Mouse (Mus musculus) erythroblast, embryonic 14.5 days (primary cell): ENCODE results near the gene Iqsec2. TPM values are rescaled to one million over a fixed set of nuclear protein-coding genes. Genes with fewer than 3 reads are reported as not detected.

Source experiments
- H3K27me3 ChIP-seq: 2 replicates; pipeline ENCODE4 v1.6.1; 2012; ENCODE audit warnings: inconsistent platforms; ENCODE audit not compliant: control insufficient read depth
- H3K36me3 ChIP-seq: 2 replicates; pipeline ENCODE4 v1.6.1; 2012; ENCODE audit warnings: mild to moderate bottlenecking, inconsistent platforms; ENCODE audit not compliant: control insufficient read depth
- H3K4me1 ChIP-seq: 2 replicates; pipeline ENCODE4 v1.6.1; 2012; ENCODE audit warnings: inconsistent platforms; ENCODE audit not compliant: control insufficient read depth
- H3K4me3 ChIP-seq: replicated peaks from 2 replicates; pipeline ENCODE3; 2012; ENCODE audit warnings: moderate library complexity, mild to moderate bottlenecking, inconsistent platforms
- H3K9me3 ChIP-seq: 2 replicates; pipeline ENCODE4 v1.6.1; 2012; ENCODE audit warnings: low read length, inconsistent platforms, mixed read lengths; ENCODE audit not compliant: control insufficient read depth
- GATA1 ChIP-seq: IDR thresholded peaks from 2 replicates; pipeline ENCODE4 v1.6.1; 2012; ENCODE audit warnings: low read length, inconsistent platforms, mixed read lengths
- TAL1 ChIP-seq: IDR thresholded peaks from 3 replicates; pipeline ENCODE4 v1.6.1; 2012; ENCODE audit warnings: low read length, inconsistent platforms, mixed read lengths
- polyA plus RNA-seq: library from polyadenylated mRNA; stranded (reverse); fragments of >175 nt; gene quantifications from 2 replicates; pipeline ENCODE4 v1.2.3, GENCODE M21; 2012

Iqsec2 gene
- polyA plus RNA-seq, 1 experiment = 0.01 TPM

DNA sequence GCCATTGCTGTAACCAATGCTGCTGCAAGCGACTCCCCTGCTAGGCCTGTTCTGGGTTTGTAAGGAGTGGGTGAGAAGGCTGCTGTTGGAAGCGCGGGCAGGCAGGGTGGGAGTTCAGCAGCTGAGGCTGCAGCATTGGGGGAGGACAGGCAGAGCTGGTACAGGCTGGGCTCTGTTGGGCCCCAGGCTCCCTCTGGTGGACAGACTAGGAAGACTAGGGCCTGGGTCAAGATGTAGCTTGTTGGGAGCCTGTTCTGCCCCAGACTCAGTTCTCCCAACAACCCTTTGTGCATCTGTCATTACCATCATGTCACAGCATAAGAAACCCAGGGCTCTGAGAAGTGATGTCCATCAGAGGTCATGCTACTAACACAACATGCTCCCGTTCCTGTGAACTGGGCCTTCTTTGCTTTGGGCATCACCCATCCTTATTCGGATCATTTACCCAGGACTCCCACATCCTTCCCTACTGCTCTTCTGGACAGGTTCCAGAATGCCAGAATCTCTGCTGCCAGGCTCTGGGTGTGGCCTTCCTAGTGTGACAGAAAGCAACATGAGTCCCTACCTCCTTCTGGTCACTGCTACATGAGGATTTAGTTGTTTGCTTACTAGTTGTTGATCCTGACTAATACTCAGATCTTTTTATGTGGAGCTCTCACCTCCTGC, 3.5 kb downstream of the Iqsec2 start:
- TF ChIP-seq GATA1 (no peak), TAL1 (no peak)
- Histone ChIP-seq H3K27me3 (peaks cover 55% of the 10 kb centered on the region), H3K9me3 (peaks cover 4% of the 10 kb centered on the region; the same call in 1 of the 2 replicates), H3K36me3 (no peaks in the 10 kb centered on the region), H3K4me3 (no peak overlapping the region), H3K4me1 (no peaks in the 10 kb centered on the region)

GRCm38 (mm10) chrX:152148706-152149105, 4.6 kb downstream of the Iqsec2 start:
- Histone ChIP-seq H3K9me3 (peaks cover 4% of the 10 kb centered on the region; the same call in 1 of the 2 replicates), H3K4me3 (no peak overlapping the region), H3K4me1 (no peaks in the 10 kb centered on the region), H3K27me3 (peaks cover 44% of the 10 kb centered on the region), H3K36me3 (no peaks in the 10 kb centered on the region)
- no peak for TF ChIP-seq TAL1
- TF ChIP-seq GATA1 = no peak

DNA sequence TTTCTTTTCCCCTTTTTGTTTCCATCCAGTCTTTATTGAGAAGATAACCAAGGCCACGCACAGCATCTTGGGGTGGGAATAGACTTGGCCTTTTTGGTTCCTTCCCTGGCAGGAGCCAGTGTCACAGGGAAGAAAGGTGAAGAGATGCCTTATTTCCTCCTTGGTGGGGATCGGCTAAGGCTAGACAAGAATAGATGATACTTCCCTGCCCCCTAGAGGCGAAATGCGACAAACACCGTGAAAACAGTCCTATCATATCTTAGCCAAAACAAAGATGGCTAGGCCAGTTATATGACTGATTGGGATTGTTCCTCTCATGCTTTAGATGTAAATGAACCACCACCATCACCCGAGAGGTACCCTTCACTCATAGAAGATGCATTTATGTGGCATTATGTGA, 7.6 kb downstream of the Iqsec2 start:
- Histone ChIP-seq H3K9me3 (no peaks in the 10 kb centered on the region), H3K4me1 (no peaks in the 10 kb centered on the region), H3K36me3 (no peaks in the 10 kb centered on the region), H3K27me3 (peaks cover 16% of the 10 kb centered on the region), H3K4me3 (no peak overlapping the region)
- TF ChIP-seq TAL1 (no peak), GATA1 (no peak)

DNA sequence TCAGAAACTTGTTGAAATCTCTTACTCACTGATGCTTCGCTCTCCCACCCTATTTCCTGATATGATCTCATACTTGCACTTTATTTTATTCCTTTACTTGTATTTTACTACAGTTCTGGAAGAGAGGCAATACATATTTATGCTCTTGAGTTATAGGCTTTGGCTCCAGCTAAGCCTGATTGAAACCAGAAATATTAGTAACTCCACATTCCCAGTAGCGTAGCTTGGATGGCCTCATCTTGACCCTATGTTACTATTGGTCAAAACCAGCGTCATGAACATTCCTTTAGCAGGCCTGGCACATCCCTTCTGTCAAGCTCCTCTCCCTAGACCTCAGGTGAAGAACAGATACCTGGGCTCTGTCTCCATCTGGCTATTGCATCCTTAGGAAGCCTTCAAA, 14.2 kb downstream of the Iqsec2 start:
- no peak for TF ChIP-seq TAL1
- TF ChIP-seq GATA1 = no peak
- no peaks in the 10 kb centered on the region for H3K9me3 ChIP-seq
- no peaks in the 10 kb centered on the region for H3K4me1 ChIP-seq
- peaks cover 5% of the 10 kb centered on the region; the same call in 1 of the 2 replicates for H3K27me3 ChIP-seq
- H3K4me3 ChIP-seq = no peak overlapping the region
- H3K36me3 ChIP-seq = no peaks in the 10 kb centered on the region

- Histone ChIP-seq H3K9me3 (no peaks in the 10 kb centered on the region), H3K27me3 (peaks cover 6% of the 10 kb centered on the region), H3K36me3 (no peaks in the 10 kb centered on the region), H3K4me1 (no peaks in the 10 kb centered on the region), H3K4me3 (no peak overlapping the region)
- no peak for TF ChIP-seq GATA1
- TF ChIP-seq TAL1 = no peak
Observed at GRCm38 (mm10) chrX:152161404-152161803, 17.3 kb downstream of the Iqsec2 start.

DNA sequence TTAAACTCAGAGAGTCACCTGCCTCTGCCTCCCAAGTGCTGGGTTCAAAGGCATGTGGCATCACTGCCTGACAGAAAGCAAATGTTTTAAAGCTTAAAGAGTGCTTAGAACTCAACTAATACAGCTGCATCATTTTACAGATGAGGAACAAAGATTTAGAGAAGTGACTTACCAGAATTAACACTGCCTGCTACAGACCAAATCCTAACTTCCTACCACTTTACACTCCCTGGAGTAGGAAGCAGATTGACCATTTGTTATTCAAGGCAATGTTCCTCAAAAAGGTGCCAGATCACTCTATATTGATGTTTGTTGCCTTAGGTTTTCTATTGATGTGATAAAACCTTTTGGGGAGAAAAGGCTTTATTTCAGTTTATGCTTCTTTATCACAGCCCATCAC, 20.0 kb downstream of the Iqsec2 start:
- TF ChIP-seq GATA1 = no peak
- no peak for TF ChIP-seq TAL1
- Histone ChIP-seq H3K9me3 (no peaks in the 10 kb centered on the region), H3K36me3 (no peaks in the 10 kb centered on the region), H3K27me3 (peaks cover 8% of the 10 kb centered on the region; the same call in 1 of the 2 replicates), H3K4me3 (no peak overlapping the region), H3K4me1 (no peaks in the 10 kb centered on the region)

DNA sequence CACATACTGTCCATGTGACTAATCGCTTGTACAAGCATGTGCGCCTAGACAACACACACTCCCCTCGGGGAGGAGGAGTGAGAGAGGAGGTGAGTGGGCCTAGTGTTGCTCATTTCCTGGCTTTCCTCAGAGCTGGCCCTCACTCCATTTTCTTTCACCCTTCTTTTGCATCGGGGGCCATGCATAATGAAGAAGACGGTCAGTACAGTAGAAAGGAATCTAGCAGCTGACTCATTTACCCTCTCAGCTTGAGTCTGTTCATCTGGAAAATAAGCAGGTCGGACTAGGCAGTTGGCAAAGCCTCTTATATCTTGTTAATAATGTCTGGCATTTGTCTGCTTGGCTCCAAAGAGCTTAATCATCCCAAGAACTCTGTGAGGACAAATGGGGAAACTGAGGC, 22.1 kb downstream of the Iqsec2 start:
- no peaks in the 10 kb centered on the region for H3K4me1 ChIP-seq
- H3K27me3 ChIP-seq = peaks cover 8% of the 10 kb centered on the region; the same call in 1 of the 2 replicates
- H3K4me3 ChIP-seq = no peak overlapping the region
- H3K9me3 ChIP-seq = no peaks in the 10 kb centered on the region
- no peak for TF ChIP-seq GATA1
- no peak for TF ChIP-seq TAL1
- H3K36me3 ChIP-seq = no peaks in the 10 kb centered on the region

DNA sequence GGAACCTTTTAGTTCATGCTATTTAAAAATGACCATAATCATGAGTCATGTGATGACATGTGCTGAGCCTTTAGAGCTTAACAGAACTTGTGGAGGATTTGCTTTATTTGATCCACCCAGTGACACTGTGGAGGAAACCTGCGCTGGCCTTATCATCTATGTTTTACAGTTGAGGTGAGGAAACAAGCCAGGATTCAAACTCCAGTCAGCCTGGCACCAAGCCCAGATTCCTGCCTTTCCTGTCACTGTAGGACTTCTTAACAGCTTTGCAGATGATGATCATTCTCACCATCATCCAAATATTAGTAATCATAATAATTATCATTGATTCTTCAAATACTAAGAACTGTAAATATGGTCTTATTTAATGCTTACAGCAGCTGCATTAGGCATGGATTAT, 24.5 kb downstream of the Iqsec2 start:
- Histone ChIP-seq H3K9me3 (no peaks in the 10 kb centered on the region), H3K4me1 (no peaks in the 10 kb centered on the region)
- TF ChIP-seq TAL1 (no peak), GATA1 (no peak)

GRCm38 (mm10) chrX:152171041-152172026, 27.3 kb downstream of the Iqsec2 start:
- Histone ChIP-seq H3K9me3 (no peaks in the 10 kb centered on the region), H3K27me3 (peaks cover 11% of the 10 kb centered on the region; the same call in 1 of the 2 replicates), H3K4me3 (no peak overlapping the region), H3K4me1 (no peaks in the 10 kb centered on the region), H3K36me3 (no peaks in the 10 kb centered on the region)
- TF ChIP-seq TAL1 = no peak
- no peak for TF ChIP-seq GATA1

More for the DNA sequence above, 24.5 kb downstream of the Iqsec2 start:
- Histone ChIP-seq H3K36me3 (no peaks in the 10 kb centered on the region), H3K27me3 (peaks cover 11% of the 10 kb centered on the region; the same call in 1 of the 2 replicates), H3K4me3 (no peak overlapping the region)
